Mouse (Mus musculus) liver, postnatal 0 days (tissue): ENCODE measurements around the gene Cd151.

Experiments used
- CTCF ChIP-seq: sonication (generic); IDR thresholded peaks from 2 replicates; pipeline ENCODE4 v1.5.1; 2016; ENCODE audit warnings: antibody characterized with exemption, low read depth
- EP300 ChIP-seq: IDR thresholded peaks from 2 replicates; pipeline ENCODE4 v1.6.1; 2016; ENCODE audit warnings: antibody characterized with exemption, low read depth, mild to moderate bottlenecking

DNA sequence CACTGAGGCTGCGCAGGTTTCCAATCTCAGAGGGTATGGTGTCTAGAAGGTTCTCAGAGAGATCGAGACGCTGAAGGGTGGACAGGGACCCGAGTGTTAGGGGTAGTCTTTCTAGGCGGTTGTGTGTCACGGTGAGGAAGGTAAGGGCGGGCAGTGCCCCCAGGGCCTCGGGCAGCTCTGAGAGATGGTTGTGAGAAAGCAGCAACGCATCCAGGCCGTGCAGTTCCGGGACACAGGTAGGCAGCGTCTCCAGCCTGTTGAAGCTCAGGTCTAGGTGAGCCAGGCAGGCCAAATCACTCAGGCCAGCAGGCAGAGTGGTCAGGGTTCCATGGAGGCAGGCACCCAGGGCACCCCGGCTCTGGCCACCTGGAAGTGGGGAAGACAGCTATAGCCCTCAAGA, 25.0 kb upstream of the Cd151 start:
- no peak for TF ChIP-seq CTCF
- no peak for TF ChIP-seq EP300
